Mouse (Mus musculus) hindbrain, embryonic 10.5 days (tissue): ENCODE measurements around the gene E2f7. TPM values are rescaled to one million over a fixed set of nuclear protein-coding genes. Genes with fewer than 3 reads are reported as not detected.

ENCODE experiments used
- DNase-seq: peaks from one replicate; pipeline ENCODE4 v3.0.0-alpha.2; 2017; ENCODE audit warnings: low spot score
- H3K27ac ChIP-seq: fragments of 300-500 bp; sonication (generic); 2 replicates; pipeline ENCODE4 v1.5.1; 2016; ENCODE audit warnings: mild to moderate bottlenecking, moderate library complexity
- H3K27me3 ChIP-seq: fragments of 300-500 bp; sonication (generic); 2 replicates; pipeline ENCODE4 v1.6.1; 2016; ENCODE audit warnings: mild to moderate bottlenecking; ENCODE audit not compliant: poor library complexity, insufficient read depth, severe bottlenecking
- H3K36me3 ChIP-seq: fragments of 300-500 bp; sonication (generic); 2 replicates; pipeline ENCODE4 v1.6.1; 2016; ENCODE audit warnings: mild to moderate bottlenecking, moderate library complexity
- H3K4me1 ChIP-seq: fragments of 300-500 bp; sonication (generic); replicated peaks from 2 replicates; pipeline ENCODE4 v1.6.1; 2016; ENCODE audit warnings: mild to moderate bottlenecking
- H3K4me3 ChIP-seq: fragments of 300-500 bp; sonication (generic); 2 replicates; pipeline ENCODE4 v1.5.1; 2016; ENCODE audit warnings: mild to moderate bottlenecking, moderate library complexity
- H3K9me3 ChIP-seq: fragments of 300-500 bp; sonication (generic); 2 replicates; pipeline ENCODE4 v1.6.1; 2016; ENCODE audit warnings: mild to moderate bottlenecking, moderate library complexity
- WGBS: fragments of 180-500 bp; shearing (Covaris S2); methylation state at CpG from one replicate; pipeline ENCODE4 v1.1.7; 2016; 5-methylcytosine and 5-hydroxymethylcytosine counted together
- polyA plus RNA-seq: library from polyadenylated mRNA; unstranded; fragments of >200 nt; fragmentation: Nextera tagmentation; extraction: Ambion mirVana; gene quantifications from 2 replicates; pipeline ENCODE4 v1.2.1, GENCODE M21; 2016

The E2f7 gene
- 35.2 and 47.0 TPM in 2 replicates for polyA plus RNA-seq

GRCm38 (mm10) chr10:110744686-110745639 is at the start of gene E2f7:
Gene E2f7, plus strand, starts transcription at chr10:110745439.
- under 1% methylated on average over 98 of the region's 98 CpGs for WGBS
- Histone ChIP-seq H3K36me3 (peaks cover 27% of the 10 kb centered on the region), H3K27me3 (no peaks in the 10 kb centered on the region), H3K27ac (peak within 1 kb of the TSS; percentile 97), H3K9me3 (no peaks in the 10 kb centered on the region), H3K4me1 (peaks cover 28% of the 10 kb centered on the region), H3K4me3 (peak within 1 kb of the TSS; percentile 90)
- DNase-seq = peak; percentile 93

- no peaks in the 10 kb centered on the region for H3K36me3 ChIP-seq
- no peak overlapping the region for H3K27ac ChIP-seq
- 80% methylated on average over 1 of the region's 1 CpGs for WGBS
- DNase-seq = no peak
- H3K9me3 ChIP-seq = no peaks in the 10 kb centered on the region
- H3K27me3 ChIP-seq = no peaks in the 10 kb centered on the region
- no peaks in the 10 kb centered on the region for H3K4me1 ChIP-seq
- H3K4me3 ChIP-seq = no peak overlapping the region
Observed at GRCm38 (mm10) chr10:110701276-110701675, 44.0 kb upstream of the E2f7 start.

GRCm38 (mm10) chr10:110705672-110706071 is 39.6 kb upstream of the E2f7 start:
- peak; percentile 36 for DNase-seq
- Histone ChIP-seq H3K9me3 (no peaks in the 10 kb centered on the region), H3K27me3 (no peaks in the 10 kb centered on the region), H3K36me3 (no peaks in the 10 kb centered on the region), H3K27ac (no peak overlapping the region), H3K4me3 (no peak overlapping the region), H3K4me1 (no peaks in the 10 kb centered on the region)
- 55% methylated on average over 9 of the region's 9 CpGs for WGBS

- no peaks in the 10 kb centered on the region for H3K27me3 ChIP-seq
- no peaks in the 10 kb centered on the region for H3K4me1 ChIP-seq
- H3K27ac ChIP-seq = no peak overlapping the region
- H3K36me3 ChIP-seq = no peaks in the 10 kb centered on the region
- no peaks in the 10 kb centered on the region for H3K9me3 ChIP-seq
- WGBS = 60% methylated on average over 16 of the region's 16 CpGs
- DNase-seq = no peak
- no peak overlapping the region for H3K4me3 ChIP-seq
Observed at GRCm38 (mm10) chr10:110707390-110708113, 37.7 kb upstream of the E2f7 start.

GRCm38 (mm10) chr10:110716887-110717286 is 28.4 kb upstream of the E2f7 start:
- no peaks in the 10 kb centered on the region for H3K36me3 ChIP-seq
- DNase-seq = no peak
- no peak overlapping the region for H3K4me3 ChIP-seq
- WGBS = 80% methylated on average over 10 of the region's 10 CpGs
- H3K4me1 ChIP-seq = no peaks in the 10 kb centered on the region
- H3K27me3 ChIP-seq = no peaks in the 10 kb centered on the region
- no peak overlapping the region for H3K27ac ChIP-seq
- no peaks in the 10 kb centered on the region for H3K9me3 ChIP-seq

GRCm38 (mm10) chr10:110726431-110726830 is 18.8 kb upstream of the E2f7 start:
- Histone ChIP-seq H3K4me3 (no peak overlapping the region), H3K9me3 (no peaks in the 10 kb centered on the region), H3K36me3 (no peaks in the 10 kb centered on the region), H3K27ac (no peak overlapping the region), H3K27me3 (no peaks in the 10 kb centered on the region), H3K4me1 (no peaks in the 10 kb centered on the region)
- DNase-seq = no peak
- 80% methylated on average over 15 of the region's 15 CpGs for WGBS

GRCm38 (mm10) chr10:110727816-110728215 is 17.4 kb upstream of the E2f7 start:
- H3K36me3 ChIP-seq = no peaks in the 10 kb centered on the region
- H3K9me3 ChIP-seq = no peaks in the 10 kb centered on the region
- H3K27ac ChIP-seq = no peak overlapping the region
- no peaks in the 10 kb centered on the region for H3K4me1 ChIP-seq
- H3K27me3 ChIP-seq = no peaks in the 10 kb centered on the region
- 62% methylated on average over 4 of the region's 4 CpGs for WGBS
- peak; percentile 62 for DNase-seq
- no peak overlapping the region for H3K4me3 ChIP-seq

- DNase-seq = peak; percentile 69
- WGBS = 25% methylated on average over 6 of the region's 6 CpGs
- no peak overlapping the region for H3K27ac ChIP-seq
- no peaks in the 10 kb centered on the region for H3K4me1 ChIP-seq
- no peaks in the 10 kb centered on the region for H3K36me3 ChIP-seq
- no peaks in the 10 kb centered on the region for H3K27me3 ChIP-seq
- no peak overlapping the region for H3K4me3 ChIP-seq
- no peaks in the 10 kb centered on the region for H3K9me3 ChIP-seq
Observed at GRCm38 (mm10) chr10:110733343-110733742, 11.9 kb upstream of the E2f7 start.

GRCm38 (mm10) chr10:110743701-110744100 is 1.5 kb upstream of the E2f7 start:
- no peak for DNase-seq
- 79% methylated on average over 6 of the region's 6 CpGs for WGBS
- peaks cover 28% of the 10 kb centered on the region for H3K4me1 ChIP-seq
- peaks cover 15% of the 10 kb centered on the region for H3K36me3 ChIP-seq
- H3K27ac ChIP-seq = no peak overlapping the region
- no peaks in the 10 kb centered on the region for H3K27me3 ChIP-seq
- no peaks in the 10 kb centered on the region for H3K9me3 ChIP-seq
- H3K4me3 ChIP-seq = no peak overlapping the region

- peaks cover 19% of the 10 kb centered on the region for H3K36me3 ChIP-seq
- H3K27ac ChIP-seq = peak overlapping the region; percentile 97; the same call in 1 of the 2 replicates
- WGBS = 69% methylated on average over 12 of the region's 12 CpGs
- no peaks in the 10 kb centered on the region for H3K9me3 ChIP-seq
- H3K4me1 ChIP-seq = peaks cover 28% of the 10 kb centered on the region
- H3K4me3 ChIP-seq = peak overlapping the region; percentile 90; the same call in 1 of the 2 replicates
- no peaks in the 10 kb centered on the region for H3K27me3 ChIP-seq
- DNase-seq = no peak
Observed at GRCm38 (mm10) chr10:110744120-110744519, 1.1 kb upstream of the E2f7 start.

GRCm38 (mm10) chr10:110745640-110746032 is 397 bp downstream of the E2f7 start:
- H3K4me3 ChIP-seq = peak overlapping the region; percentile 90
- no peaks in the 10 kb centered on the region for H3K9me3 ChIP-seq
- WGBS = under 1% methylated on average over 23 of the region's 23 CpGs
- no peak for DNase-seq
- H3K4me1 ChIP-seq = peaks cover 28% of the 10 kb centered on the region
- H3K27me3 ChIP-seq = no peaks in the 10 kb centered on the region
- peaks cover 34% of the 10 kb centered on the region for H3K36me3 ChIP-seq
- peak overlapping the region; percentile 97 for H3K27ac ChIP-seq

- Histone ChIP-seq H3K27ac (no peak overlapping the region), H3K27me3 (no peaks in the 10 kb centered on the region), H3K9me3 (no peaks in the 10 kb centered on the region), H3K4me3 (no peak overlapping the region), H3K36me3 (peaks cover 68% of the 10 kb centered on the region), H3K4me1 (peaks cover 25% of the 10 kb centered on the region)
- DNase-seq = no peak
- 95% methylated on average over 9 of the region's 9 CpGs for WGBS
Observed at GRCm38 (mm10) chr10:110749081-110749480, 3.8 kb downstream of the E2f7 start.
